Mouse (Mus musculus) left cerebral cortex, postnatal 10 days (tissue): ENCODE data around the gene Tmem30c. TPM values are rescaled to one million over a fixed set of nuclear protein-coding genes. Genes with fewer than 3 reads are reported as not detected.

ENCODE experiments used
- DNase-seq, 2 experiments: peaks; one replicate each; pipeline ENCODE4 v3.0.0; 2021 to 2022; ENCODE audit warnings: low spot score in 2 of 2, mixed read lengths in 1 of 2; ENCODE audit errors: extremely low spot score in 1 of 2
- intact Hi-C: fragments of 180-260 bp; cut with DNase I; formaldehyde crosslinking; loops from one replicate; pipeline ENCODE4 v1.15.1; 2025
- total RNA-seq, 2 experiments: library from RNA; stranded (reverse); gene quantifications; 2 replicates each; pipeline ENCODE4 v1.2.3; 2021

Gene Tmem30c
- total RNA-seq, result under 1 TPM; 0.16 to 0.79 TPM

- DNase-seq, result no peak
- intact Hi-C loops, result no loop called here
Observed at GRCm38 (mm10) chr16:57292765-57293164, at the start of gene Tmem30c. Gene Tmem30c, minus strand, starts transcription at chr16:57292865.

GRCm38 (mm10) chr16:57340613-57340898 lies 47.9 kb upstream of the Tmem30c start:
- DNase-seq, result no peak
- intact Hi-C loops, result no loop called here

GRCm38 (mm10) chr16:57339765-57340612 lies 47.3 kb upstream of the Tmem30c start:
- DNase-seq, result no peak
- intact Hi-C loops, result no loop called here

GRCm38 (mm10) chr16:57336770-57337423 lies 44.2 kb upstream of the Tmem30c start:
- intact Hi-C loops, result no loop called here
- no peak for DNase-seq

GRCm38 (mm10) chr16:57332301-57332700 lies 39.6 kb upstream of the Tmem30c start:
- no peak for DNase-seq
- intact Hi-C loops, result no loop called here

GRCm38 (mm10) chr16:57330111-57330510 lies 37.4 kb upstream of the Tmem30c start:
- intact Hi-C loops, result no loop called here
- no peak for DNase-seq

GRCm38 (mm10) chr16:57329028-57329427 lies 36.4 kb upstream of the Tmem30c start:
- intact Hi-C loops, result no loop called here
- DNase-seq, result no peak

GRCm38 (mm10) chr16:57326996-57327395 lies 34.3 kb upstream of the Tmem30c start:
- intact Hi-C loops, result no loop called here
- DNase-seq, result no peak

GRCm38 (mm10) chr16:57319284-57320124 lies 26.8 kb upstream of the Tmem30c start:
- DNase-seq, result no peak
- intact Hi-C loops, result no loop called here

- intact Hi-C loops, result no loop called here
- DNase-seq, result no peak
Observed at GRCm38 (mm10) chr16:57318637-57319125, 26.0 kb upstream of the Tmem30c start.

GRCm38 (mm10) chr16:57317882-57318636 lies 25.4 kb upstream of the Tmem30c start:
- intact Hi-C loops, result no loop called here
- DNase-seq, result no peak

GRCm38 (mm10) chr16:57317127-57317526 lies 24.5 kb upstream of the Tmem30c start:
- intact Hi-C loops, result no loop called here
- no peak for DNase-seq

- DNase-seq, result no peak
- intact Hi-C loops, result no loop called here
Observed at GRCm38 (mm10) chr16:57315026-57315425, 22.4 kb upstream of the Tmem30c start.

- intact Hi-C loops, result no loop called here
- no peak for DNase-seq
Observed at GRCm38 (mm10) chr16:57314236-57314635, 21.6 kb upstream of the Tmem30c start.

GRCm38 (mm10) chr16:57313487-57313886 lies 20.8 kb upstream of the Tmem30c start:
- intact Hi-C loops, result no loop called here
- DNase-seq, result no peak

GRCm38 (mm10) chr16:57312130-57312529 lies 19.5 kb upstream of the Tmem30c start:
- intact Hi-C loops, result no loop called here

GRCm38 (mm10) chr16:57305463-57305862 lies 12.8 kb upstream of the Tmem30c start:
- no peak for DNase-seq
- intact Hi-C loops, result no loop called here

More at GRCm38 (mm10) chr16:57312130-57312529, 19.5 kb upstream of the Tmem30c start:
- no peak for DNase-seq

GRCm38 (mm10) chr16:57303716-57304115 lies 11.1 kb upstream of the Tmem30c start:
- DNase-seq, result peak in 1 of 2 experiments; percentile 22
- intact Hi-C loops, result no loop called here
